Mouse (Mus musculus): ENCODE data around the gene Itgb1bp1. TPM values are rescaled to one million over a fixed set of nuclear protein-coding genes. Genes with fewer than 3 reads are reported as not detected.
A peak's percentile ranks its signal among the peaks of the same experiment; 100 is the strongest.

The Itgb1bp1 gene
- 10 to 100 TPM; 43.3 to 44.6 TPM for total RNA-seq (2021)
- long read RNA-seq, experiment 1, transcript Itgb1bp1-206 (7 exons, 1,701 nt): minor isoform, 8 of 26 reads
- long read RNA-seq, experiment 1, transcript Itgb1bp1-201 (7 exons, 1,921 nt): major isoform, 17 of 26 reads
- long read RNA-seq, experiment 1, partial matches to known transcripts: 0 of 26 reads
- long read RNA-seq, experiment 1, other reads (novel, unspliced or antisense): 1 of 26 reads
- long read RNA-seq, experiment 2, transcript Itgb1bp1-201 (7 exons, 1,921 nt): major isoform, 5 of 11 reads
- long read RNA-seq, experiment 2, partial matches to known transcripts: 2 of 11 reads
- long read RNA-seq, experiment 2, other reads (novel, unspliced or antisense): 1 of 11 reads

DNA sequence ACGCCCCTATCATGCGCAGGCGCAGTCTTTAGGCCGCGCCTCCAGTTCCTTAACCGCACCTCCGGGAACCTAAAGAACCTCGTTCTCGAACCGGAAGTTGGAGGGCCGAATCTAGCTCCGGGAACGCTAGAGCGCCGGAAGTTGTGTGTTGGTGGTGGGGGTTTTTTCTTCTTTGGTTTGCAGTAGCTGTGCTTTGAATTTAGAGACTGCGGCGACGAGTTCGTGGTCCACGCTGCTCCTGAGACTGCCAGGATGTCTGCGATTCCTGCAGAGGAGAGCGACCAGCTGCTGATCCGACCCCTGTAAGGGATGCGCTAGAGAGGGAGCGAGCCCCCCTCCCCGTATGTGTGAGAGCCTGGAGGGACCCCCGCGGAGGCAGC lies at the start of gene Itgb1bp1:
Gene Itgb1bp1 (minus strand): TSS at position 42 of the 380 bp plus-strand sequence.
- peak; percentile 99 for DNase-seq

DNA sequence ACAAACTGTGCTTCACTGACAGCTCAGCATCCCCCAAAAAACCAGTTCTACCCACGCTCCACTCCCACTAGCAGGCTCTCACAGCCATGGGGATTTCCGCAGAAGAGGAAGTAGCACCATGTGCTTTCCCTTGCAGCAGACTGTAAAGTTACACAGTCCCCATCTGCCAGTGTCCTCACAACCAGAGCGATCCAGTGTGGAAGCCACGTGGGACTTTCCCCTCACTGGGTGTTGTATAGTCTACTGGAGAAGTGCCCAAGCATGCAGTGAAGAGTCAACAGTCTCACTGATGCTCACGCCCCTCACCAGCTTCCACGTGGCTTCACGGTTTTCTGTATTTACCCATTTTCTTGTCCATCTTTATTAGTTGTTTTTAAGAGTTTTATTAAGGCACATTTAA lies 49.8 kb upstream of the Itgb1bp1 start:
- peak in 1 of 2 experiments; percentile 59 for DNase-seq

GRCm38 (mm10) chr12:21333766-21334165 lies 47.7 kb upstream of the Itgb1bp1 start:
- no peak for DNase-seq

DNA sequence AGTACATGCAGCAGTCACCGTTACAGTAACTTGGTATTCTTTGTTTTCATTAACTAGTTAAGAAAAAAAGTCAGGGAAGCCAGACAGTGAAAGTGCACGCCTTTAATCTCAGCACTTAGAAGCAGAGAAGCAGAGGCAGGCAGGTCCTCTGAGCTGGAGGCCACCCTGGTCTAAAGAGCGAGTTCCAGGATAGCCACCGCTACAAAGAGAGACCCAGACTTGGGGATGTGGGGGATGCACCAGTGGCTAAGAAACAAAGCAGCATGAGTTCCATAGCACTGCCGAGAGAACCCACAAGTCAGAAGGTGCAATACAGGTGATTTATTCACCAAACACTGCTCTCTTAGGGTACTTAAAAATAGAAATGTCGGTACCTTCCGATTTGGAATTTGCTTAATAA lies 46.9 kb upstream of the Itgb1bp1 start:
- DNase-seq: no peak

GRCm38 (mm10) chr12:21331711-21332110 lies 45.6 kb upstream of the Itgb1bp1 start:
- DNase-seq: no peak

DNA sequence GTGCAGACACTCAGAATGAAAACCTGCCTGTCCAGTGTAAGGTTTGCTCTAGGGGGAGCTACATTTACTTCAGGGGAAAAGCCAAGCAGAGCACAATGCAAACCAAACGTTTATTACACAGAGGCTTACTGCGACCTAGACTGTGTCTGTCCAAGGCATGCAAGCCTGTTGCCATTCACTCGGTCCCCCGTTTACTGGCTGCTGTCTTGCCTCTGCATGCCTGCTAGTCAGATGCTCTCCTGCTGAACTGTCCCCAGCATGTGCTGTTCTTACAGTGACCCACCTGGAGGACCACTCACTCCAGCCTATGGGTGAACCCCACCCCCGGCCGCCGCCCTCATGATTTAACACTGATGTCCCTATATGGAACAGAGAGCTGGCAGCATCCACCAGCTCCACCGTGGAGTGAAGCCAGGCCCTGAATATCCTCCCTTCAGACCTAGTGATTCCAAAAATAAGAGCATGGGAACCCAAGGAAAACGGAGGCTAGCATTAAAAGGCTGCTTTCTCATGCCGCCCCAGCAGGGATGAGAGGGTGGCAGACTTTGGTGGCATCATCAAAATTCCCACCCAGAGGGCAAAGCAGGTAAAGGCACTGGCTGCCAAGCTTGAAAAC lies 45.0 kb upstream of the Itgb1bp1 start:
- DNase-seq: peak; percentile 39 to 52

GRCm38 (mm10) chr12:21329661-21330400 lies 43.7 kb upstream of the Itgb1bp1 start:
- DNase-seq: no peak

- no peak for DNase-seq
Measured at GRCm38 (mm10) chr12:21326325-21326724, 40.2 kb upstream of the Itgb1bp1 start.

GRCm38 (mm10) chr12:21325266-21325665 lies 39.2 kb upstream of the Itgb1bp1 start:
- DNase-seq: no peak

DNA sequence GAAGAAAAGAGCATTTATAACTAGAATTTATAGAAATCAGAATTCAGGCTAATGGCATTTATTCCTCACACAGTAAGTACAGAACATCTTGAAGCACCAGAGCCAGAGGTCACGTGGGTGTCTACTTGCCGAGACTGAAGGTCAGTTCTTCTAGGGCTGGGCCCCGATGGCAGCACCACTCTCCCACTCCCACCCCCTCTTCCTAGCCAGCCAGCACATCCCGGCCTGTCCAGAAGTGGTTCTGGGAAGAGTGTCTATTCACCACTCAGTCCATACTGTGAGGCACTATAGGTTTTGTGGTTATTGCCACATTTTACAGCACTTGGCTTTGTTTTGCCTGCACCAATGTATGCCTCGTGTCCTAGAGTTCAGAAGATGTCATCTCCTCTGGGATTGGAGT lies 38.0 kb upstream of the Itgb1bp1 start:
- no peak for DNase-seq

DNA sequence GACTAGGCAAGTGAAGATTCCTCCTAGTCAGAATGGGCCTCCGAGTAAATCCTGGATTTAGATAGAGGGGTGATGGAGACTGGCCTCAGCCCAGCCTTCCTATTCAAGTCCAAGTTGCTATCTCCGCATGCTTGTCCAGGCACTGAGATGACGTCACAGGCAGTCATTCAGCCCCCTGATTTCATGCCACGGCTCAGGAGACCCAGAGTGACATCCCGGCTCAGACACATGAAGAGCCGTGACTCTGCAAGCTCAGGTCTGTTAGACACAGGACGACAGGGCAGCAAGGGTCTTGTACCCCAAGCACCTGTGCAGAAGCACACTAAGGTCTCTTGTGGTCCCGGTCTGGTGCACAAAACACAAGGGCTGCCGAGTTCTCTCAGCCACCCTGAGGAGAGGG lies 36.8 kb upstream of the Itgb1bp1 start:
- DNase-seq: no peak

- no peak for DNase-seq
Measured at GRCm38 (mm10) chr12:21322296-21322695, 36.2 kb upstream of the Itgb1bp1 start.

DNA sequence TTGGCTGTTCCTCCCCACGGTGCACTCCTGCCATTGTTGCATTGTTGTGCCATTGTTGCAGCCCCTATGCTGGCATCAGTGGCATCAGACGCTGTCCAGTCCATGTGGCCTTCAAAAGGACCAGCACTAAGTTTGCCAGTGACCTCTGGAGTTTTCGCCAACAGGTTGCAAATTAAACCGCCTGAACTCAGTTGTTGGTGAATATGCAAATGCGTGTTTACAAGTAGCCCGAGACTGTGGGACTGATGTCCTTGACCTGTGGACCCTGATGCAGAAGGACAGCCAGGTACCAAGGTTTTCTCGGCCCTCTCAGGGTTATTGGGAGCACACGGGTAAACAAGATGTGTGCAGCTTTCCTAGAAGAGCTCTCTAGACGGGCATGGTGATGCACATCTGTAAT lies 35.1 kb upstream of the Itgb1bp1 start:
- DNase-seq: no peak

GRCm38 (mm10) chr12:21320317-21320716 lies 34.2 kb upstream of the Itgb1bp1 start:
- DNase-seq: no peak

DNA sequence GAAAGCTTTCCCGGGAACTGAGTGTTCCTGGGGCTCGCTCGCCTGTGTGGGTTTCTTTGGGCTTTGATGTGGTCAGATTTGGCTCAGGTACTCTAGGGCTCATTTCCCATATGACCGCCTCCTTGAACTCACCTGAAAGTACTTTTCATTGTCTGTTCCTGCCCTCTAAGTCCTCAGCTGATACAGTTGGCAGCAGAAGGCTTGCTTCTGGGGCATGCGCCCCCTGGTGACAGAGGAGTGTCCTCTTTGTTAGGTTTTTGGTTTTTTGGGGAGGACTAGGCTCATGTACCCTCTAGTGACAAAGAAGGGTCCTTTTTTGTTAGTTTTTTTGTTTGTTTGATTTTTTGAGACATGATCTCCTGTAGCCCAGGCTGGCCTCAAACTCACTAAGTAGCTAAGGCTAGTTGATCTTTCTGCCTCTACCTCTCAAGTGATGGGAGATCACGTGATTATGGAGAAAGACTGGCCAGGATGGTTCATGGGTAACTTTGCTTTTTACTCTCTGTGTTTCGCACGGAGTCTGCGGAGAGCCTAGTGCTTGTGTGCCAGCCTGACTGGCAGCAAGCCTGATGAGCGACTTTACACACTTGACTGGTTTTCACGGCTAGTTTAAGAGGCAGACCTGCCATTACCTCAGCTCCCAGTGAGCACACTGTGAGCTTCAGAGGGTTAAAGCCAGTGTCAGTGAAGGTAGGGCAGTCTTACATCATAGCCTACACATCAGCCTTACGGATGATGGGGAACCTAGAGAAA lies 32.2 kb upstream of the Itgb1bp1 start:
- peak; percentile 47 to 75 for DNase-seq

DNA sequence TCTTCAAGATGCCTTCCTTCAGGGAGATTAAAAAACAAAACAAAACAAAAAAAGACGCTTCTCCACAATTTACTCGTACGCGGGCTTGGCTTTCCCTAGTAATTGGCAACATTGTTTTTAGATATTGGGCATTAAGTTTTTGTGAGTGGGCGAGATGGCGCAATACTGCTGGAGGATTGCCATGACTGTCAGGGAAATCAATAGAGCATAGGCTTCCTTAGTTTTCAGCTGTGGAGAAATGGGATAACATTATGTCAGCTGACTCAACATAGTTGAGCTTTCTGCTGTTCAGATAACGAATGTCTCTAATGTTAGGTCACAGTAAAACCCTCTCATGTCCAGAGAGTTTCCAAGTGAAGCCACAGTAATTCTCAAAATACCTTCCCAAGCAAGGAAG lies 30.8 kb upstream of the Itgb1bp1 start:
- DNase-seq: peak; percentile 68 to 83

- peak; percentile 89 to 92 for DNase-seq
Measured at GRCm38 (mm10) chr12:21315923-21316868, 30.1 kb upstream of the Itgb1bp1 start, which contains the start of gene Iah1. Gene Iah1 (plus strand): TSS chr12:21316389.

DNA sequence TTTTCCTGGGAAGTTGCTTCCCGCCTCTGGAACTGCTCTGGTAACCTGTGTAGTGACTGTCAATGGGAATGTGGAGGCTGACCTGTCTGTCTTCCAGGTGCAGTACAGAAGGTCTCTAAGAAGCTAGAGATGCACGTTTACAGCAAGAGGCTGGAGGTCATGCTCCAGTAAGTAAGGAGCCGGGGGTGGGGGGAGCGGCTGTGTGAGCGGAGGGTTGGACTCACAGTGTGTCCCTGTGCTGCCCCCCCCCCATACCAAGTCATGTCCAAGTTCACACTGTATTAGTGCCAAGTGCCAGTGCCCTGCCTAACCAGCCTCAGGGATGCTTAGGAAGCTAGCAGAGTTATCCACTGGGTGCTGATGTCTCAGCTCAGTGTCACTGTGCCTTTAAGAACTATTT lies 26.1 kb upstream of the Itgb1bp1 start:
- DNase-seq: no peak

- DNase-seq: no peak
Measured at GRCm38 (mm10) chr12:21306721-21307120, 20.6 kb upstream of the Itgb1bp1 start.

GRCm38 (mm10) chr12:21305741-21306140 lies 19.7 kb upstream of the Itgb1bp1 start:
- DNase-seq: no peak

GRCm38 (mm10) chr12:21302361-21302783 lies 16.3 kb upstream of the Itgb1bp1 start:
- DNase-seq: no peak

Data from heart, adult 18-20 months (tissue).